Mouse (Mus musculus) liver, postnatal 0 days (tissue): ENCODE results near the gene Slc7a15.

Source experiments
- CTCF ChIP-seq: sonication (generic); IDR thresholded peaks from 2 replicates; pipeline ENCODE4 v1.5.1; 2016; ENCODE audit warnings: antibody characterized with exemption, low read depth
- EP300 ChIP-seq: IDR thresholded peaks from 2 replicates; pipeline ENCODE4 v1.6.1; 2016; ENCODE audit warnings: antibody characterized with exemption, low read depth, mild to moderate bottlenecking

DNA sequence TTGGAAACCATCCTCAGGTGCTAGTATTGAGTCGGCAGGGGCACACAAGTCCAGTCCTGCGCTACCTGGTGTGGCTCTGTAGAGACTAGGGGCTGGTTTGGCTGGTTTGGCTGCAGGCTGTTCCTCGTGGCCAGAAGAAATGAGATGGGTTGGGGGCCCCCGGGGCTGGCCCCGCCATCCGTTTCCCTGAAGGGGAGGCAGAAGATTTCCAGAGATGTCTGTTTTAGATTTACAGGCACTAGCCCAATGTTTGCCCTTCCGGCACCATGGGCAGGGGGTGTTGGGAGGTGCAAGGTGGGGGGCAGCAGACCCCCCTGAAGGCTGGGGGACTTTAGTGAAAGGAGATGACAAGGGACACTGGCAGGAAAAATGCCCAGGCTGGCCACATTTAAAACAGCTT, 3.3 kb downstream of the Slc7a15 start:
- no peak for TF ChIP-seq CTCF
- TF ChIP-seq EP300: no peak
